Mouse (Mus musculus) embryonic facial prominence, embryonic 15.5 days (tissue): Measurements from ENCODE around the gene Grin2a. TPM values are rescaled to one million over a fixed set of nuclear protein-coding genes. Genes with fewer than 3 reads are reported as not detected.

Experiments used
- ATAC-seq: fragments of 200-750 bp; cut with Nextera tagmentation; 2 replicates; pipeline ENCODE4 v1.8.0; 2017; ENCODE audit warnings: low read depth, moderate TSS enrichment; ENCODE audit not compliant: insufficient number of reproducible peaks, low FRiP score, low TSS enrichment
- H3K27ac ChIP-seq: fragments of 300-500 bp; sonication (generic); replicated peaks from 2 replicates; pipeline ENCODE4 v1.5.1; 2015; ENCODE audit warnings: mild to moderate bottlenecking, inconsistent platforms
- H3K27me3 ChIP-seq: fragments of 300-500 bp; sonication (generic); 2 replicates; pipeline ENCODE4 v1.6.1; 2015; ENCODE audit warnings: inconsistent platforms
- H3K36me3 ChIP-seq: fragments of 300-500 bp; sonication (generic); 2 replicates; pipeline ENCODE4 v1.6.1; 2015; ENCODE audit warnings: mild to moderate bottlenecking, inconsistent platforms
- H3K4me1 ChIP-seq: fragments of 300-500 bp; sonication (generic); 2 replicates; pipeline ENCODE4 v1.6.1; 2015; ENCODE audit warnings: inconsistent platforms
- H3K4me2 ChIP-seq: fragments of 300-500 bp; sonication (generic); replicated peaks from 2 replicates; pipeline ENCODE4 v1.6.1; 2015; ENCODE audit warnings: mild to moderate bottlenecking, inconsistent platforms
- H3K4me3 ChIP-seq: fragments of 300-500 bp; sonication (generic); replicated peaks from 2 replicates; pipeline ENCODE4 v1.5.1; 2015; ENCODE audit warnings: mild to moderate bottlenecking, inconsistent platforms
- H3K9ac ChIP-seq: fragments of 300-500 bp; sonication (generic); 2 replicates; pipeline ENCODE4 v1.6.1; 2015; ENCODE audit warnings: inconsistent platforms
- H3K9me3 ChIP-seq: fragments of 300-500 bp; sonication (generic); replicated peaks from 2 replicates; pipeline ENCODE4 v1.6.1; 2016; ENCODE audit warnings: inconsistent platforms
- WGBS: fragments of 180-500 bp; shearing (Covaris S2); methylation state at CpG from one replicate; pipeline ENCODE4 v1.1.7; 2015; 5-methylcytosine and 5-hydroxymethylcytosine counted together
- polyA plus RNA-seq: library from polyadenylated mRNA; unstranded; fragments of >200 nt; fragmentation: Nextera tagmentation; extraction: Ambion mirVana; gene quantifications from 2 replicates; pipeline ENCODE4 v1.2.1, GENCODE M21; 2015

The Grin2a gene
- polyA plus RNA-seq, 1 experiment from 2014 or later, result 1.7 TPM

GRCm38 (mm10) chr16:9857758-9858157 lies 137.6 kb downstream of the Grin2a start:
- no peak overlapping the region for H3K9ac ChIP-seq
- H3K27me3 ChIP-seq, result no peaks in the 10 kb centered on the region
- no peak overlapping the region for H3K27ac ChIP-seq
- 78% methylated on average over 2 of the region's 2 CpGs for WGBS
- no peaks in the 10 kb centered on the region for H3K4me1 ChIP-seq
- no peak overlapping the region for H3K4me3 ChIP-seq
- H3K36me3 ChIP-seq, result no peaks in the 10 kb centered on the region
- H3K9me3 ChIP-seq, result no peaks in the 10 kb centered on the region
- H3K4me2 ChIP-seq, result no peak overlapping the region
- no peak for ATAC-seq

GRCm38 (mm10) chr16:9851265-9851988 lies 143.9 kb downstream of the Grin2a start:
- no peak for ATAC-seq
- H3K4me1 ChIP-seq, result no peaks in the 10 kb centered on the region
- H3K9me3 ChIP-seq, result no peaks in the 10 kb centered on the region
- H3K4me2 ChIP-seq, result no peak overlapping the region
- H3K9ac ChIP-seq, result no peak overlapping the region
- no peaks in the 10 kb centered on the region for H3K36me3 ChIP-seq
- no peak overlapping the region for H3K4me3 ChIP-seq
- 72% methylated on average over 12 of the region's 12 CpGs for WGBS
- H3K27me3 ChIP-seq, result no peaks in the 10 kb centered on the region
- no peak overlapping the region for H3K27ac ChIP-seq

- Histone ChIP-seq H3K27ac (no peak overlapping the region), H3K4me2 (no peak overlapping the region), H3K4me1 (no peaks in the 10 kb centered on the region), H3K36me3 (no peaks in the 10 kb centered on the region), H3K9ac (no peak overlapping the region), H3K9me3 (no peaks in the 10 kb centered on the region), H3K4me3 (no peak overlapping the region), H3K27me3 (no peaks in the 10 kb centered on the region)
- 50% methylated on average over 3 of the region's 3 CpGs for WGBS
- no peak for ATAC-seq
Observed at GRCm38 (mm10) chr16:9841496-9841895, 153.9 kb downstream of the Grin2a start.

GRCm38 (mm10) chr16:9836542-9836941 lies 158.8 kb downstream of the Grin2a start:
- Histone ChIP-seq H3K9me3 (no peaks in the 10 kb centered on the region), H3K4me3 (no peak overlapping the region), H3K27me3 (no peaks in the 10 kb centered on the region), H3K9ac (no peak overlapping the region), H3K4me1 (no peaks in the 10 kb centered on the region), H3K36me3 (no peaks in the 10 kb centered on the region), H3K4me2 (no peak overlapping the region), H3K27ac (no peak overlapping the region)
- ATAC-seq, result no peak
- WGBS, result 30% methylated on average over 8 of the region's 8 CpGs

- no peak overlapping the region for H3K9ac ChIP-seq
- no peak overlapping the region for H3K4me3 ChIP-seq
- H3K4me2 ChIP-seq, result no peak overlapping the region
- H3K27me3 ChIP-seq, result no peaks in the 10 kb centered on the region
- H3K27ac ChIP-seq, result no peak overlapping the region
- H3K36me3 ChIP-seq, result no peaks in the 10 kb centered on the region
- WGBS, result 74% methylated on average over 2 of the region's 2 CpGs
- no peak for ATAC-seq
- no peaks in the 10 kb centered on the region for H3K9me3 ChIP-seq
- no peaks in the 10 kb centered on the region for H3K4me1 ChIP-seq
Observed at GRCm38 (mm10) chr16:9834236-9834635, 161.1 kb downstream of the Grin2a start.

- no peak overlapping the region for H3K27ac ChIP-seq
- H3K4me3 ChIP-seq, result no peak overlapping the region
- no peak for ATAC-seq
- H3K4me1 ChIP-seq, result no peaks in the 10 kb centered on the region
- H3K9me3 ChIP-seq, result no peaks in the 10 kb centered on the region
- no peak overlapping the region for H3K4me2 ChIP-seq
- no peaks in the 10 kb centered on the region for H3K36me3 ChIP-seq
- H3K9ac ChIP-seq, result no peak overlapping the region
- H3K27me3 ChIP-seq, result no peaks in the 10 kb centered on the region
- 76% methylated on average over 2 of the region's 2 CpGs for WGBS
Observed at GRCm38 (mm10) chr16:9825110-9825483, 170.3 kb downstream of the Grin2a start.

- Histone ChIP-seq H3K27me3 (no peaks in the 10 kb centered on the region), H3K9ac (no peak overlapping the region), H3K36me3 (no peaks in the 10 kb centered on the region), H3K9me3 (no peaks in the 10 kb centered on the region), H3K4me3 (no peak overlapping the region), H3K27ac (no peak overlapping the region), H3K4me1 (no peaks in the 10 kb centered on the region), H3K4me2 (no peak overlapping the region)
- WGBS, result 59% methylated on average over 4 of the region's 4 CpGs
- ATAC-seq, result no peak
Observed at GRCm38 (mm10) chr16:9824436-9825109, 170.8 kb downstream of the Grin2a start.

- Histone ChIP-seq H3K27ac (no peak overlapping the region), H3K9ac (no peak overlapping the region), H3K9me3 (no peaks in the 10 kb centered on the region), H3K27me3 (no peaks in the 10 kb centered on the region), H3K36me3 (no peaks in the 10 kb centered on the region), H3K4me1 (no peaks in the 10 kb centered on the region), H3K4me3 (no peak overlapping the region), H3K4me2 (no peak overlapping the region)
- ATAC-seq, result no peak
Observed at GRCm38 (mm10) chr16:9823686-9824085, 171.7 kb downstream of the Grin2a start.

GRCm38 (mm10) chr16:9819508-9819907 lies 175.9 kb downstream of the Grin2a start:
- no peak overlapping the region for H3K4me3 ChIP-seq
- H3K4me2 ChIP-seq, result no peak overlapping the region
- no peaks in the 10 kb centered on the region for H3K9me3 ChIP-seq
- no peaks in the 10 kb centered on the region for H3K36me3 ChIP-seq
- no peaks in the 10 kb centered on the region for H3K27me3 ChIP-seq
- no peak for ATAC-seq
- no peak overlapping the region for H3K27ac ChIP-seq
- H3K4me1 ChIP-seq, result no peaks in the 10 kb centered on the region
- H3K9ac ChIP-seq, result no peak overlapping the region
- WGBS, result 45% methylated on average over 3 of the region's 3 CpGs

- H3K27me3 ChIP-seq, result no peaks in the 10 kb centered on the region
- no peak overlapping the region for H3K9ac ChIP-seq
- 78% methylated on average over 8 of the region's 8 CpGs for WGBS
- H3K4me3 ChIP-seq, result no peak overlapping the region
- H3K9me3 ChIP-seq, result no peaks in the 10 kb centered on the region
- H3K4me2 ChIP-seq, result no peak overlapping the region
- no peak overlapping the region for H3K27ac ChIP-seq
- no peak for ATAC-seq
- H3K36me3 ChIP-seq, result no peaks in the 10 kb centered on the region
- H3K4me1 ChIP-seq, result no peaks in the 10 kb centered on the region
Observed at GRCm38 (mm10) chr16:9801338-9801737, 194.0 kb downstream of the Grin2a start.

- Histone ChIP-seq H3K36me3 (no peaks in the 10 kb centered on the region), H3K9ac (no peak overlapping the region), H3K4me1 (no peaks in the 10 kb centered on the region), H3K4me2 (no peak overlapping the region), H3K9me3 (no peaks in the 10 kb centered on the region), H3K27me3 (no peaks in the 10 kb centered on the region), H3K4me3 (no peak overlapping the region), H3K27ac (no peak overlapping the region)
- WGBS, result 61% methylated on average over 1 of the region's 1 CpGs
- no peak for ATAC-seq
Observed at GRCm38 (mm10) chr16:9800221-9800620, 195.1 kb downstream of the Grin2a start.

- H3K9me3 ChIP-seq, result no peaks in the 10 kb centered on the region
- H3K4me3 ChIP-seq, result no peak overlapping the region
- no peaks in the 10 kb centered on the region for H3K4me1 ChIP-seq
- H3K27ac ChIP-seq, result no peak overlapping the region
- H3K9ac ChIP-seq, result no peak overlapping the region
- 87% methylated on average over 2 of the region's 2 CpGs for WGBS
- no peaks in the 10 kb centered on the region for H3K36me3 ChIP-seq
- no peak for ATAC-seq
- no peak overlapping the region for H3K4me2 ChIP-seq
- H3K27me3 ChIP-seq, result no peaks in the 10 kb centered on the region
Observed at GRCm38 (mm10) chr16:9792976-9793375, 202.4 kb downstream of the Grin2a start.
